Mouse (Mus musculus) midbrain, embryonic 11.5 days (tissue): ENCODE measurements around the gene Mex3a. TPM values are rescaled to one million over a fixed set of nuclear protein-coding genes. Genes with fewer than 3 reads are reported as not detected.

Experiments
- ATAC-seq: fragments of 200-750 bp; cut with Nextera tagmentation; 2 replicates; pipeline ENCODE4 v1.8.0; 2017; ENCODE audit warnings: moderate TSS enrichment, moderate library complexity; ENCODE audit not compliant: low FRiP score
- DNase-seq: peaks from one replicate; pipeline ENCODE4 v3.0.0; 2015; ENCODE audit warnings: low spot score; ENCODE audit errors: missing footprints
- H3K27ac ChIP-seq: fragments of 300-500 bp; sonication (generic); 2 replicates; pipeline ENCODE4 v1.5.1; 2014; ENCODE audit warnings: low read depth, low read length
- H3K27me3 ChIP-seq: fragments of 300-500 bp; sonication (generic); 2 replicates; pipeline ENCODE4 v1.6.1; 2014; ENCODE audit warnings: mild to moderate bottlenecking, low read length, moderate library complexity, mixed read lengths; ENCODE audit not compliant: control insufficient read depth, insufficient read depth
- H3K36me3 ChIP-seq: fragments of 300-500 bp; sonication (generic); 2 replicates; pipeline ENCODE4 v1.6.1; 2014; ENCODE audit warnings: mild to moderate bottlenecking, low read length, moderate library complexity, mixed read lengths; ENCODE audit not compliant: control insufficient read depth, insufficient read depth
- H3K4me1 ChIP-seq: fragments of 300-500 bp; sonication (generic); 2 replicates; pipeline ENCODE4 v1.6.1; 2014; ENCODE audit warnings: low read length; ENCODE audit not compliant: control insufficient read depth, insufficient read depth
- H3K4me2 ChIP-seq: fragments of 300-500 bp; sonication (generic); 2 replicates; pipeline ENCODE4 v1.6.1; 2014; ENCODE audit warnings: mild to moderate bottlenecking, moderate library complexity
- H3K4me3 ChIP-seq: fragments of 300-500 bp; sonication (generic); 2 replicates; pipeline ENCODE4 v1.5.1; 2014; ENCODE audit warnings: low read depth, low read length
- H3K9ac ChIP-seq: fragments of 300-500 bp; sonication (generic); 2 replicates; pipeline ENCODE4 v1.6.1; 2014; ENCODE audit warnings: low read length
- H3K9me3 ChIP-seq: fragments of 300-500 bp; sonication (generic); 2 replicates; pipeline ENCODE4 v1.6.1; 2016; ENCODE audit warnings: low read length; ENCODE audit not compliant: control insufficient read depth
- WGBS: fragments of 180-500 bp; shearing (Covaris S2); extraction: QIAGEN DNeasy Blood & Tissue Kit; methylation state at CpG from one replicate; pipeline ENCODE4 v1.1.7; 2014; 5-methylcytosine and 5-hydroxymethylcytosine counted together
- polyA plus RNA-seq: library from polyadenylated mRNA; unstranded; fragments of >200 nt; fragmentation: Nextera tagmentation; extraction: Ambion mirVana; gene quantifications from 2 replicates; pipeline ENCODE4 v1.2.1, GENCODE M21; 2014

The Mex3a gene
- polyA plus RNA-seq, 1 experiment from 2014 or later = 44.5 TPM

DNA sequence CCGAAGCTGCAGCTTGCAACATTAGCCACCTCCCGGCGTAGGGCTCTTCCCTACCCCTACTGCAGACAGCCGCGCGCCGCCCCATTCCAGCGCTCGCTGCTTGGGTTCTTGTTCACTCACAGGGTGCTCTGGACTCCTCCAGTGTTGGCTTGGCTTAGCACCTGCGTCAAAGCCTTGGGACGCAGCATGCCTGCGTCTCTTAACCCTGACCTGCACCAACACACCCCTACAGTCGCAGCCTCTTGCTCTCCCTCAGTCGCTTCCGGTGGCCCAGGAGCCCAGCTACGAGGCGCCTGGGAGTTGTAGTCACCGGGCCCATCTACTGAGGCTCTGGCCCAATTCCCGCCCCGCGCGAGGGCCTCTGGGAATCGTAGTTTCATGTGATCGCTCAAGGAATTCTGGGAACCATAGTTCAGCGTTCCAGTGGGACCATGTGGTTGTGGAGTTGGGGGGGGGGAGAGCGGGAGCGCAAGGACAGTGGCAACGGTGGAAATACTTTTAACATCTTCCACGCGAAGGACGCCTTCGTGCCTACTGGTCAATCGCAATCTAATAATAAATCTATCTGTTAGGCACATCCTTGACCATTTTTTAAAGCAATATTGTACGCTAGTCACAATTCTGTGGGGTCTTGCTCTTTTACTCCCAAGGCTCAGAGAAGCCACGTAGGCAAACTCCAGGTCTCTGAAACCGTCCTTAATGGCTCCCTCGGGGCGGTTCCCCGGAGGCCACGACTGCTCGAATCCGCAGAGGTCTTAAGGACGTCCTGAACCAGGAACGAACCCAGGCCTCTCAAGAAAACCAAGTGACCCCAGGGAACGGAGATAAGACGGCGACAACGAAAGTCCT is 20.7 kb downstream of the Mex3a start, which contains the start of gene Lamtor2:
Gene Lamtor2 (minus strand): TSS at position 399 of the 849 bp plus-strand sequence.
- Histone ChIP-seq H3K9me3 (no peaks in the 10 kb centered on the region), H3K4me2 (peak within 1 kb of the TSS; percentile 66), H3K27ac (peak within 1 kb of the TSS; percentile 93), H3K36me3 (peaks cover 12% of the 10 kb centered on the region; the same call in 1 of the 2 replicates), H3K4me3 (peak within 1 kb of the TSS; percentile 79), H3K4me1 (peaks cover 13% of the 10 kb centered on the region), H3K27me3 (no peaks in the 10 kb centered on the region), H3K9ac (peak within 1 kb of the TSS; percentile 80)
- ATAC-seq (peak; percentile 90), DNase-seq (peak; percentile 100)
- under 1% methylated on average over 48 of the region's 48 CpGs for WGBS

DNA sequence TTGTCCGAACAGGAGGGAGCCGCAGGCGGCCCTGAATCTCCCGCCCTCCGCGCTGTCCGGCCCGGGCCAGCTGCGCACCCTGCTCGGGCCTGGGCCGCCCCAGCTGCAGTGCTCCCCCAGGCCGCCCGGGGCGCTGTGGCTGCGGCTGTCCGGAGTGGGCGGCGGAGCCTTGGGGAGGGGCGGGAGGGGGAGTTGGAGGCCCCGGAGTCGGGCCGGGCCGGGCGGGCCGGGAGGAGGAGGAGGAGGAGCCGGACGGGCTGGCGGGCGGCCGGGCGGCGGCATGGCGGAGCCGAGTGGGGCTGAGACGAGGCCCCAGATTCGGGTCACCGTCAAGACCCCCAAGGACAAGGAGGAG is 21.3 kb downstream of the Mex3a start, which contains the start of gene Ubqln4:
Gene Ubqln4 (plus strand): TSS at position 234 of the 355 bp plus-strand sequence.
- peak; percentile 91 for ATAC-seq
- peak within 1 kb of the TSS; percentile 79 for H3K4me3 ChIP-seq
- under 1% methylated on average over 28 of the region's 37 CpGs for WGBS
- no peaks in the 10 kb centered on the region for H3K9me3 ChIP-seq
- H3K9ac ChIP-seq = peak within 1 kb of the TSS; percentile 80
- peak within 1 kb of the TSS; percentile 93 for H3K27ac ChIP-seq
- H3K36me3 ChIP-seq = peaks cover 17% of the 10 kb centered on the region; the same call in 1 of the 2 replicates
- H3K4me2 ChIP-seq = peak within 1 kb of the TSS; percentile 66
- no peaks in the 10 kb centered on the region for H3K27me3 ChIP-seq
- H3K4me1 ChIP-seq = peaks cover 13% of the 10 kb centered on the region
- DNase-seq = peak; percentile 100

DNA sequence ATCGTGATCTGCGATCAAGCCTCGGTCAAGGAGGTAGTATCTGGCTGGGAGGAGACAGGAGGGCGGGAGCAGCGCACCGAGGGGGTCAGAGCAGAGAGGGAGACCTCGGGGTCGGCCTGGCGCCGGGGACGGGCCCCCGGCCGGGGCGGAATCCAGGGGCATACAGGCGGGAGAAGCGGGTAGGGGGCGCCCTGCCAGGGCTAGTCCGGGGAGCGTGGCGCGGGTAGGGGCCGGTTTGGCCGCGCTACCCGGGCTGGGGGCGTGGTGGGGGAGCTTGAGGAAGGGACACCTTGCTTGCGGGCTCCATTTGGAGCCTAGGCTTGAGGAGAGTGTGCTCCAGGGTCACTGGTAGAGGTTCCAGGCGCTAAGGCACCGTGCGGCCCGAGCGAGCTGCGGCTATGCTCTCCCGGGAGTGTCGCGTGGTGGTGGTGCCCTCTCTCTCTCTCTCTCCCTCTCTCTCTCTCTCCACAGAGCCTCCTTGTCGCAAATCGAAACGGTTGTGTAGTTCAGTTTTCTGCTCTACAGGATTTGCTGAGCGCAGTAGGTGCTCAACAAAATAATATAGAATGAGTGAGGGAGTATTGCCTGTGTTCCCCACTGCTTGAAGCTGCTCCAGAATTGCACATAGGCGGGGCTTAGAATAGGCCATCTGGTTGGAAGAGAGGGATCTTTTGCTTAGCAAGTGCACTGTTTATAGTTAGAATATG is 21.8 kb downstream of the Mex3a start:
- H3K36me3 ChIP-seq = peaks cover 17% of the 10 kb centered on the region; the same call in 1 of the 2 replicates
- DNase-seq (no peak), ATAC-seq (peak; percentile 71)
- H3K4me2 ChIP-seq = peak overlapping the region; percentile 66
- no peaks in the 10 kb centered on the region for H3K27me3 ChIP-seq
- no peaks in the 10 kb centered on the region for H3K9me3 ChIP-seq
- H3K9ac ChIP-seq = peak overlapping the region; percentile 80
- under 1% methylated on average over 40 of the region's 41 CpGs for WGBS
- H3K4me1 ChIP-seq = peaks cover 13% of the 10 kb centered on the region
- H3K4me3 ChIP-seq = peak overlapping the region; percentile 79
- H3K27ac ChIP-seq = peak overlapping the region; percentile 93

GRCm38 (mm10) chr3:88555069-88555605 is 22.9 kb downstream of the Mex3a start:
- Histone ChIP-seq H3K4me1 (peaks cover 13% of the 10 kb centered on the region), H3K9me3 (no peaks in the 10 kb centered on the region), H3K4me2 (no peak overlapping the region; the same call in 1 of the 2 replicates), H3K27me3 (no peaks in the 10 kb centered on the region), H3K36me3 (peaks cover 27% of the 10 kb centered on the region; the same call in 1 of the 2 replicates), H3K27ac (no peak overlapping the region), H3K9ac (no peak overlapping the region; the same call in 1 of the 2 replicates), H3K4me3 (peak overlapping the region; percentile 79; the same call in 1 of the 2 replicates)
- DNase-seq (peak; percentile 72), ATAC-seq (no peak)
- 85% methylated on average over 5 of the region's 5 CpGs for WGBS

- Histone ChIP-seq H3K27ac (no peak overlapping the region), H3K36me3 (peaks cover 30% of the 10 kb centered on the region), H3K4me1 (peaks cover 13% of the 10 kb centered on the region)
Measured at GRCm38 (mm10) chr3:88555731-88556130, 23.5 kb downstream of the Mex3a start.

DNA sequence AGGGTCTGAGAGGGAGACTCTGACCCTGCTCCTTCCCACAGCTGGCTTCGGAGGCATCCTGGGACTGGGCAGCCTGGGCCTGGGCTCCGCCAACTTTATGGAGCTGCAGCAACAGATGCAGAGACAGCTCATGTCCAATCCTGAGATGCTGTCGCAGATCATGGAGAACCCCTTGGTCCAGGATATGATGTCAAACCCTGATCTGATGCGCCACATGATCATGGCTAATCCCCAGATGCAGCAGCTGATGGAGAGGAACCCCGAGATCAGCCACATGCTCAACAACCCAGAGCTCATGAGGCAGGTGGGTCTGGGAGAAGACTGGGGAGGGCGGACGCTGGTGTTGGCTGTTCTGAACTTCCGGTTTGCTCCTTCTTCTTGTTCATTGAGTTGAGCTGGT is 24.4 kb downstream of the Mex3a start:
- no peak overlapping the region for H3K9ac ChIP-seq
- 96% methylated on average over 8 of the region's 8 CpGs for WGBS
- DNase-seq (peak; percentile 39), ATAC-seq (no peak)
- H3K4me1 ChIP-seq = peaks cover 13% of the 10 kb centered on the region
- H3K4me3 ChIP-seq = no peak overlapping the region
- H3K9me3 ChIP-seq = no peaks in the 10 kb centered on the region
- no peak overlapping the region for H3K27ac ChIP-seq
- peaks cover 31% of the 10 kb centered on the region for H3K36me3 ChIP-seq
- no peak overlapping the region for H3K4me2 ChIP-seq
- no peaks in the 10 kb centered on the region for H3K27me3 ChIP-seq

More at GRCm38 (mm10) chr3:88555731-88556130, 23.5 kb downstream of the Mex3a start:
- H3K4me2 ChIP-seq = no peak overlapping the region
- DNase-seq (peak; percentile 53), ATAC-seq (no peak)
- WGBS = 98% methylated on average over 6 of the region's 6 CpGs
- no peaks in the 10 kb centered on the region for H3K9me3 ChIP-seq
- H3K9ac ChIP-seq = no peak overlapping the region
- no peak overlapping the region for H3K4me3 ChIP-seq
- H3K27me3 ChIP-seq = no peaks in the 10 kb centered on the region

DNA sequence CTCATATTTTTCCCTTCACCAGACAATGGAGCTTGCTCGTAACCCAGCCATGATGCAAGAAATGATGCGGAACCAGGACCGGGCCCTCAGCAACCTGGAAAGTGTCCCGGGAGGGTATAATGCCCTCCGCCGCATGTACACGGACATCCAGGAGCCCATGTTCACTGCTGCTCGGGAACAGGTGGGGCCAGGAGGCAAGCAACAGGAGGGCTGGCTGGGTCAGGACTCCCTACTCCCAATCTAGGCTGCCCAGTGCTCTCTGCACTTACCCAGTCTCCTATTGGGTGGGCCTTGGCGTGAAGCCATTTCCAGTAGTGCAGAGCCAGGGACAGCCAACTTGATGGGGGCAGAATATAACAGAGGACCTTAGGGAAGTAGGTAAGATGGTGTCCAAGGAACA is 27.4 kb downstream of the Mex3a start:
- Histone ChIP-seq H3K27ac (no peak overlapping the region), H3K9ac (no peak overlapping the region), H3K4me2 (no peak overlapping the region), H3K4me1 (peaks cover 4% of the 10 kb centered on the region), H3K36me3 (peaks cover 44% of the 10 kb centered on the region), H3K4me3 (no peak overlapping the region), H3K27me3 (no peaks in the 10 kb centered on the region), H3K9me3 (no peaks in the 10 kb centered on the region)
- 96% methylated on average over 9 of the region's 9 CpGs for WGBS
- DNase-seq = no peak
- no peak for ATAC-seq

DNA sequence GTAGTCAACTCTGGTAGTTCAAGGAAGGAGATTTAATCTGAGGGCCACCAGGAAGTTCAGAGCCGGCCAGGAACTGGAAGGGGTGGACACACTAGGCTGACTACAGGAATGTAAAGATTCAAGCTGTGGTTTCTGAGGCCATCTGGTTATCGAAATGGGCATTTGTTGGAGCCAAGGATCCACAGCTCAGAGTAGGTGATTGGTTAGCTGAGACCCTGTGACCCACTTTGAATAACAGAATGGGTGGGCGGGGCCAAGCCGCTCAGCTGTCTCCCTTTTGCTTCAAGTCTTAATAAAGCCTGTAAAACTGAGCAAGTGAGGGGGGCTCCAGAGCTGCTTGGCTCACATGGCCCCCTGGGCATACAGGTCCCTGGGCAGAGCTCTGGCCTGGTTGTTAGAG is 29.8 kb downstream of the Mex3a start:
- Histone ChIP-seq H3K4me2 (no peak overlapping the region), H3K4me1 (no peaks in the 10 kb centered on the region; the same call in 1 of the 2 replicates), H3K27me3 (no peaks in the 10 kb centered on the region), H3K9ac (no peak overlapping the region), H3K36me3 (peaks cover 52% of the 10 kb centered on the region), H3K9me3 (no peaks in the 10 kb centered on the region), H3K27ac (no peak overlapping the region), H3K4me3 (no peak overlapping the region)
- ATAC-seq (peak; percentile 54; the same call in 1 of the 2 replicates), DNase-seq (no peak)
- 75% methylated on average over 4 of the region's 4 CpGs for WGBS
